Comparison of ENCODE assay signal across 9 mouse cellular contexts in genomic region chr3:87809322-87809962, GRCm38 (mm10). TPM values are rescaled to one million over a fixed set of nuclear protein-coding genes. Genes with fewer than 3 reads are reported as not detected.
DNase-seq lines count a peak whose midpoint lies in the region; ATAC-seq lines count a peak whose summit lies in the region.
"Had no signal": no experiment of that assay in that cellular context is flagged by ENCODE, and none has a peak within 500 bp of the region (broad histone marks: within the 10 kb centered on the region; RNA-seq: fewer than 3 reads in every experiment).

No protein-coding gene starts in this region.

- no peak overlapping the region for H3K27ac ChIP-seq in intestine, embryonic 14.5 days (ENCODE audit: low read depth)

- WGBS in intestine, embryonic 14.5 days, result 3% methylated on average over 28 of the region's 28 CpGs

- H3K4me3 ChIP-seq in intestine, embryonic 14.5 days (ENCODE audit: low read depth, low read length), result peak overlapping the region; percentile 15; the same call in 1 of the 2 replicates

- no peaks in the 10 kb centered on the region for H3K9me3 ChIP-seq in intestine, embryonic 14.5 days (ENCODE audit: control insufficient read depth, low read length)

- H3K27me3 ChIP-seq in intestine, embryonic 14.5 days (replicated peaks; ENCODE audit: control insufficient read depth, insufficient read depth, low read length), result peaks cover 72% of the 10 kb centered on the region

- H3K9ac ChIP-seq in intestine, embryonic 14.5 days (ENCODE audit: low read length), result no peak overlapping the region

- peak; percentile 57; the same call in 1 of the 2 replicates for ATAC-seq in common myeloid progenitor, adult 5-6 weeks (replicated peaks; ENCODE audit: low read depth, poor library complexity, severe bottlenecking)
- ATAC-seq in intestine, embryonic 14.5 days (replicated peaks; ENCODE audit: low FRiP score, low TSS enrichment, low read depth), result peak; percentile 75
- ATAC-seq in megakaryocyte progenitor cell, adult 5-6 weeks (replicated peaks; ENCODE audit: poor library complexity), result peak; percentile 52

- H3K4me1 ChIP-seq in intestine, embryonic 14.5 days (replicated peaks; ENCODE audit: control insufficient read depth, insufficient read depth, low read length), result no peaks in the 10 kb centered on the region

- DNase-seq in adrenal gland, postnatal 10 days, result peak; percentile 18
- DNase-seq in adrenal gland, adult 8-10 months, result no peak
- DNase-seq in intestine, embryonic 14.5 days (ENCODE audit: low spot score), result no peak
- DNase-seq in layer of hippocampus, adult 11-12 months (ENCODE audit: low spot score), result no peak
- DNase-seq in testis, postnatal 14 days (ENCODE audit: low spot score), result no peak
- DNase-seq in thymus, postnatal 14 days, result no peak

- H3K4me2 ChIP-seq in intestine, embryonic 14.5 days (ENCODE audit: low read length), result peak overlapping the region; percentile 33

- H3K36me3 ChIP-seq in intestine, embryonic 14.5 days (ENCODE audit: control insufficient read depth, insufficient read depth, low read length), result no peaks in the 10 kb centered on the region

RNA-seq across cellular contexts. Expression of gene Insrr, which starts 12.7 kb away (rescaled TPM):
- total RNA-seq in adrenal gland, postnatal 10 days (2021), result 1 to 10 TPM in 1 of 2 experiments, under 1 TPM in 1; 0.99 to 2.7 TPM
- total RNA-seq in adrenal gland, adult 8-10 months (2022), result 1 to 10 TPM in 2 of 4 experiments, under 1 TPM in 2; 0.32 to 3.7 (median 1.9) TPM
- not detected in 2 replicates for total RNA-seq in common myeloid progenitor, adult 5-6 weeks (2017)
- 0.32 and 0.72 TPM in 2 replicates for polyA plus RNA-seq in intestine, embryonic 14.5 days (2014; fragmentation: Nextera tagmentation; extraction: Ambion mirVana)
- 0.05 TPM in 1 of 2 replicates, not detected in the other for total RNA-seq in megakaryocyte progenitor cell, adult 5-6 weeks (2015)
- not detected in 2 replicates for total RNA-seq in megakaryocyte progenitor cell, adult 5-6 weeks (2017)

RNA-seq across cellular contexts. Expression of gene Ntrk1, which starts 14.5 kb away (rescaled TPM):
- 10 to 100 TPM; 11.6 to 23.6 TPM for total RNA-seq in adrenal gland, postnatal 10 days (2021)
- total RNA-seq in adrenal gland, adult 8-10 months (2022), result 10 to 100 TPM in 2 of 4 experiments, 1 to 10 TPM in 2; 6.3 to 30.5 (median 13.1) TPM
- total RNA-seq in common myeloid progenitor, adult 5-6 weeks (2017), result not detected in 2 replicates
- polyA plus RNA-seq in intestine, embryonic 14.5 days (2014; fragmentation: Nextera tagmentation; extraction: Ambion mirVana), result 1.0 and 1.3 TPM in 2 replicates
- total RNA-seq in megakaryocyte progenitor cell, adult 5-6 weeks (2015), result not detected in 2 replicates
- total RNA-seq in megakaryocyte progenitor cell, adult 5-6 weeks (2017), result not detected in 2 replicates

RNA-seq across cellular contexts. Expression of gene Pear1, which starts 14.7 kb away (rescaled TPM):
- total RNA-seq in adrenal gland, postnatal 10 days (2021), result 10 to 100 TPM; 29.7 to 30.9 TPM
- total RNA-seq in adrenal gland, adult 8-10 months (2022), result 10 to 100 TPM; 26.0 to 35.9 (median 29.7) TPM
- total RNA-seq in common myeloid progenitor, adult 5-6 weeks (2017), result 6.8 and 9.6 TPM in 2 replicates
- 28.4 and 31.7 TPM in 2 replicates for polyA plus RNA-seq in intestine, embryonic 14.5 days (2014; fragmentation: Nextera tagmentation; extraction: Ambion mirVana)
- total RNA-seq in megakaryocyte progenitor cell, adult 5-6 weeks (2015), result 3.4 and 4.3 TPM in 2 replicates
- 0.46 and 3.4 TPM in 2 replicates for total RNA-seq in megakaryocyte progenitor cell, adult 5-6 weeks (2017)

RNA-seq across cellular contexts. Expression of gene Sh2d2a, which starts 37.1 kb away (rescaled TPM):
- 1 to 10 TPM in 1 of 2 experiments, under 1 TPM in 1; 0.61 to 1.1 TPM for total RNA-seq in adrenal gland, postnatal 10 days (2021)
- total RNA-seq in adrenal gland, adult 8-10 months (2022), result under 1 TPM; 0.20 to 0.62 (median 0.32) TPM
- total RNA-seq in common myeloid progenitor, adult 5-6 weeks (2017), result 0.59 TPM in 1 of 2 replicates, not detected in the other
- 0.16 and 0.28 TPM in 2 replicates for polyA plus RNA-seq in intestine, embryonic 14.5 days (2014; fragmentation: Nextera tagmentation; extraction: Ambion mirVana)
- total RNA-seq in megakaryocyte progenitor cell, adult 5-6 weeks (2015), result 0.12 TPM in 1 of 2 replicates, not detected in the other
- not detected in 2 replicates for total RNA-seq in megakaryocyte progenitor cell, adult 5-6 weeks (2017)
- polyA plus RNA-seq: brain, embryonic 14.5 days had no signal
